Mouse (Mus musculus) lung, postnatal 0 days (tissue): ENCODE data around the gene Senp6.

Experiments
- CTCF ChIP-seq: IDR thresholded peaks from 2 replicates; pipeline ENCODE4 v1.5.1; 2016; ENCODE audit warnings: antibody characterized with exemption, mild to moderate bottlenecking
- EP300 ChIP-seq: IDR thresholded peaks from 2 replicates; pipeline ENCODE4 v1.6.1; 2016; ENCODE audit warnings: antibody characterized with exemption, mild to moderate bottlenecking, control low read depth

GRCm38 (mm10) chr9:80070026-80070425 is 3.3 kb downstream of the Senp6 start:
- TF ChIP-seq EP300: no peak
- no peak for TF ChIP-seq CTCF
